Mouse (Mus musculus) layer of hippocampus, postnatal 10 days (tissue): ENCODE measurements at regions not wholly inside any gene's neighbourhood (a gene's known extent, or its start where the extent isn't known, plus 50 kb on each side); places are given as distances from the start of the nearest gene placed in this dataset.
"Not testable (repeated sequence)": the region's sequence is repeated elsewhere in the genome, so short reads cannot be mapped to it uniquely, and the experiment has no call there.

Source experiments
- DNase-seq, 2 experiments: peaks; one replicate each; pipeline ENCODE4 v3.0.0; 2021; ENCODE audit warnings: low spot score in 2 of 2

DNA sequence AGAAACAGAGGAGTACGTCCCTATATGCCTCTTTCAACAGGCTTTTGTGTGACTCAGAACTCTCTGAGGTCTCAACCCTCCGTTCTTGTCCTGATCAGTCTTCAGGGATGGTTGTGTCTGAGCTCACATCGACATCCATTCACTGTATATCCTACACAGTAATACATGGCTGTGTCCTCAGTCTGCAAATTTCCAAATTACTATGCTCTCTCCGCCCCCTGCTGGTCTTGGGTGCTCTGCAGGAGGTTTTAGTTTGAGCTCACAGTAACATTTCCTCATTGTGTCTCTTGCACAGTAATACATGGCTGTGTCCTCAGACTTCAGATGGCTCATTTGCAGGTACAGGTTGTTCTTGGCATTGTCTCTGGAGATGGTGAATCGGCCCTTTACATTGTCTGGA, 53.5 kb downstream of the Adam6a start:
- not testable (repeated sequence) for DNase-seq

DNA sequence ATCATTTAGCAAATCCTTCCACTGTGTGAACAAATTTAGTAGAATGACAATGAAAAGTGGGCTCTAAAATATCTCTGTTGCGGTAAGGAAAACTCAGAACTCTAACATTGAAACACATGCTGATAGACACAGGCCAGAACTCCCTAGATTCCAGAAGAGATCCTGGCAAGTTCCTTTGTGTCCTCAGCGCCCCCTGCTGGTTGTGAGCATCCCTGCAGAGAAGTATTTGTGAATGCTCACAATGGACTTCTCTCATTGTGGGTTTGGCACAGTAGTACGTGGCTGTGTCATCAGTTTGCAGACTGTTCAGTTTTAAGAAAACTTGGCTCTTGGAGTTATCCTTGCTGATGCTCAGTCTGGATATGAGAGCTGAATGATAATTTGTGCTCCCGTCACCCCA, 67.2 kb downstream of the Adam6a start:
- peak in 1 of 2 experiments; percentile 11 for DNase-seq

GRCm38 (mm10) chr12:113625221-113625620, 81.5 kb downstream of the Adam6a start:
- not testable (repeated sequence) for DNase-seq

- DNase-seq, result not testable (repeated sequence)
Measured at GRCm38 (mm10) chr12:113630803-113631202, 87.1 kb downstream of the Adam6a start.
